Mouse (Mus musculus): ENCODE measurements around the gene Hist1h2an.

- TF ChIP-seq CTCF (IDR thresholded peaks at IDR 0.05; ENCODE audit: low read depth) (no peak), EP300 (optimal IDR thresholded peaks at IDR 0.05) (no peak)
These were observed 3.7 kb upstream of the Hist1h2an start for GRCm38 (mm10) chr13:21790601-21791283.
